Mouse (Mus musculus) CH12.LX (cell line): ENCODE measurements around the gene Gucy2c. TPM values are rescaled to one million over a fixed set of nuclear protein-coding genes. Genes with fewer than 3 reads are reported as not detected.

Experiments used
- DNase-seq: peaks from one replicate; pipeline ENCODE4 v3.0.0-alpha.2; 2013; ENCODE audit errors: extremely low read depth
- H3K27ac ChIP-seq: 2 replicates; pipeline ENCODE4 v1.5.1; 2012; ENCODE audit warnings: low read depth, mild to moderate bottlenecking, control low read depth, moderate library complexity; ENCODE audit not compliant: insufficient read depth
- H3K27me3 ChIP-seq: replicated peaks from 2 replicates; pipeline ENCODE3; 2012; ENCODE audit warnings: inconsistent platforms
- H3K36me3 ChIP-seq, 2 experiments: replicated peaks in 1 of 2; 2 replicates each; pipeline versions ENCODE3 to v1.6.1; 2012; ENCODE audit warnings: inconsistent platforms in 1 of 2, low read length in 1 of 2, mild to moderate bottlenecking in 1 of 2, mixed read lengths in 1 of 2, moderate library complexity in 1 of 2; ENCODE audit not compliant: control insufficient read depth in 1 of 2, insufficient read depth in 1 of 2
- H3K4me1 ChIP-seq, 2 experiments: 2 replicates each; pipeline ENCODE4 v1.6.1; 2012; ENCODE audit warnings: inconsistent platforms in 1 of 2, moderate library complexity in 1 of 2; ENCODE audit not compliant: insufficient read depth in 2 of 2, control insufficient read depth in 1 of 2
- H3K4me2 ChIP-seq: 2 replicates; pipeline ENCODE4 v1.6.1; 2012; ENCODE audit warnings: low read depth, mild to moderate bottlenecking, control low read depth; ENCODE audit not compliant: poor library complexity, insufficient read depth, severe bottlenecking
- H3K4me3 ChIP-seq, 3 experiments: fragments of 150-350 bp in 1 of 3; sonication (generic) in 1 of 3; replicated peaks in 1 of 3; 2 replicates each; pipeline versions ENCODE3 to v1.5.1; 2011 to 2012; ENCODE audit warnings: low read depth in 2 of 3, low read length in 2 of 3, mild to moderate bottlenecking in 2 of 3, moderate library complexity in 2 of 3, control low read depth in 1 of 3, improper control_type of control experiment in 1 of 3, inconsistent platforms in 1 of 3, mixed read lengths in 1 of 3; ENCODE audit not compliant: poor library complexity in 1 of 3
- H3K79me2 ChIP-seq: replicated peaks from 2 replicates; pipeline ENCODE4 v1.6.1; 2012; ENCODE audit warnings: mild to moderate bottlenecking, moderate library complexity; ENCODE audit not compliant: control insufficient read depth, poor library complexity, insufficient read depth, severe bottlenecking; ENCODE audit errors: extremely low read depth
- H3K9ac ChIP-seq: 2 replicates; pipeline ENCODE4 v1.6.1; 2012; ENCODE audit warnings: low read depth, mild to moderate bottlenecking, control low read depth, moderate library complexity; ENCODE audit not compliant: insufficient read depth
- H3K9me3 ChIP-seq: replicated peaks from 2 replicates; pipeline ENCODE3; 2012; ENCODE audit warnings: low read length, inconsistent platforms, mixed read lengths
- BHLHE40 ChIP-seq: IDR thresholded peaks from 2 replicates; pipeline ENCODE4 v1.6.1; 2011; ENCODE audit warnings: mild to moderate bottlenecking, low read depth, low read length, improper control_type of control experiment
- E2F4 ChIP-seq: IDR thresholded peaks from 2 replicates; pipeline ENCODE4 v1.6.1; 2011; ENCODE audit warnings: low read depth, low read length, improper control_type of control experiment; ENCODE audit not compliant: insufficient replicate concordance
- ELF1 ChIP-seq: IDR thresholded peaks from 2 replicates; pipeline ENCODE4 v1.6.1; 2014; ENCODE audit warnings: low read depth, mild to moderate bottlenecking, inconsistent platforms, low read length, improper control_type of control experiment
- ETS1 ChIP-seq: conservative IDR thresholded peaks from 2 replicates; pipeline ENCODE4 v1.6.1; 2012; ENCODE audit warnings: low read depth, mild to moderate bottlenecking, inconsistent platforms, low read length, improper control_type of control experiment, moderate library complexity
- HCFC1 ChIP-seq: IDR thresholded peaks from 2 replicates; pipeline ENCODE4 v1.6.1; 2012; ENCODE audit warnings: low read depth, mild to moderate bottlenecking, inconsistent platforms, low read length, improper control_type of control experiment
- MAX ChIP-seq: IDR thresholded peaks from 2 replicates; pipeline ENCODE4 v1.6.1; 2011; ENCODE audit warnings: low read length, improper control_type of control experiment
- MEF2A ChIP-seq: IDR thresholded peaks from 2 replicates; pipeline ENCODE4 v1.6.1; 2014; ENCODE audit warnings: low read depth, mild to moderate bottlenecking, inconsistent platforms, low read length, improper control_type of control experiment, borderline replicate concordance
- MXI1 ChIP-seq: IDR thresholded peaks from 2 replicates; pipeline ENCODE4 v1.6.1; 2011; ENCODE audit warnings: mild to moderate bottlenecking, low read depth, low read length, improper control_type of control experiment
- NELFE ChIP-seq: IDR thresholded peaks from 2 replicates; pipeline ENCODE4 v1.6.1; 2011; ENCODE audit warnings: low read depth, low read length, improper control_type of control experiment
- PAX5 ChIP-seq: IDR thresholded peaks from 2 replicates; pipeline ENCODE4 v1.6.1; 2012; ENCODE audit warnings: low read length, inconsistent platforms, mixed read lengths
- RAD21 ChIP-seq: IDR thresholded peaks from 2 replicates; pipeline ENCODE4 v1.6.1; 2011; ENCODE audit warnings: low read depth, mild to moderate bottlenecking, low read length, improper control_type of control experiment, moderate library complexity
- RCOR1 ChIP-seq: conservative IDR thresholded peaks from 2 replicates; pipeline ENCODE4 v1.6.1; 2012; ENCODE audit warnings: low read depth, mild to moderate bottlenecking, inconsistent platforms, low read length, improper control_type of control experiment
- SMC3 ChIP-seq: IDR thresholded peaks from 2 replicates; pipeline ENCODE4 v1.6.1; 2011; ENCODE audit warnings: low read depth, low read length, improper control_type of control experiment
- TBP ChIP-seq: conservative IDR thresholded peaks from 2 replicates; pipeline ENCODE4 v1.6.1; 2011; ENCODE audit warnings: low read depth, low read length, improper control_type of control experiment
- UBTF ChIP-seq: IDR thresholded peaks from 2 replicates; pipeline ENCODE4 v1.6.1; 2012; ENCODE audit warnings: low read depth, mild to moderate bottlenecking, inconsistent platforms, low read length, improper control_type of control experiment, moderate library complexity
- USF1 ChIP-seq: IDR thresholded peaks from 2 replicates; pipeline ENCODE4 v1.6.1; 2014; ENCODE audit warnings: low read depth, mild to moderate bottlenecking, inconsistent platforms, low read length, improper control_type of control experiment
- ZC3H11A ChIP-seq: IDR thresholded peaks from 2 replicates; pipeline ENCODE4 v1.6.1; 2012; ENCODE audit warnings: low read depth, mild to moderate bottlenecking, inconsistent platforms, low read length, improper control_type of control experiment
- ZMIZ1 ChIP-seq: IDR thresholded peaks from 2 replicates; pipeline ENCODE4 v1.6.1; 2012; ENCODE audit warnings: low read depth, mild to moderate bottlenecking, inconsistent platforms, low read length, improper control_type of control experiment
- dilution Hi-C: fragments of 300-500 bp; cut with MboI; formaldehyde crosslinking; loops from 2 replicates; pipeline ENCODE4 v1.14.3; 2020; ENCODE audit warnings: low sequenced_read_pairs; ENCODE audit not compliant: extremely low pct_unique_long_range_greater_than_20kb, extremely low pct_ligation_motif_present
- in situ Hi-C: fragments of 300-500 bp; cut with MboI; formaldehyde crosslinking; loops from 3 replicates; pipeline ENCODE4 v1.14.3; 2019; ENCODE audit warnings: low sequenced_read_pairs, low pct_ligation_motif_present, low pct_unique_long_range_greater_than_20kb, mixed read lengths
- polyA plus RNA-seq: library from polyadenylated mRNA; unstranded; fragments of >175 nt; gene quantifications from 2 replicates; pipeline ENCODE4 v1.2.1, GENCODE M21; 2012; ENCODE audit warnings: low read depth; ENCODE audit not compliant: insufficient read length
- total RNA-seq, 2 experiments: library from RNA; depleted of rRNA; stranded (reverse); fragments of 300-350 nt in 1 of 2; fragments of >200 nt in 1 of 2; gene quantifications; 2 replicates each; pipeline ENCODE4 v1.2.3; 2012 to 2014

Gucy2c gene
- total and polyA plus RNA-seq, 3 experiments = 0.08 to 0.13 (median 0.10) TPM

GRCm38 (mm10) chr6:136728144-136728543 is 53.4 kb downstream of the Gucy2c start:
- in situ Hi-C loops = no loop called here
- Histone ChIP-seq H3K4me2 (no peak overlapping the region), H3K27me3 (no peaks in the 10 kb centered on the region), H3K79me2 (no peaks in the 10 kb centered on the region), H3K27ac (no peak overlapping the region), H3K36me3 (no peaks in the 10 kb centered on the region), H3K4me3 (no peak overlapping the region), H3K4me1 (peaks cover 3 to 15% of the 10 kb centered on the region in 2 experiments), H3K9me3 (no peaks in the 10 kb centered on the region), H3K9ac (no peak overlapping the region)
- dilution Hi-C loops = no loop called here
- DNase-seq = no peak
- TF ChIP-seq ELF1 (no peak), BHLHE40 (peak; percentile 42; the same call in 1 of the 2 replicates)

GRCm38 (mm10) chr6:136723171-136723570 is 58.4 kb downstream of the Gucy2c start:
- H3K4me2 ChIP-seq = no peak overlapping the region
- dilution Hi-C loops = no loop called here
- no peaks in the 10 kb centered on the region for H3K36me3 ChIP-seq
- no peak for TF ChIP-seq SMC3
- no peak for TF ChIP-seq USF1
- TF ChIP-seq MEF2A = no peak
- TF ChIP-seq PAX5 = no peak
- TF ChIP-seq RAD21 = no peak
- TF ChIP-seq ZMIZ1 = no peak
- no peak for TF ChIP-seq UBTF
- no peak for TF ChIP-seq TBP
- no peak for TF ChIP-seq MAX
- no peak for TF ChIP-seq HCFC1
- TF ChIP-seq NELFE = no peak
- no peak for TF ChIP-seq ETS1
- no peak for TF ChIP-seq MXI1
- no peak for TF ChIP-seq E2F4
- no peak for TF ChIP-seq ZC3H11A
- TF ChIP-seq RCOR1 = no peak
- H3K9ac ChIP-seq = no peak overlapping the region
- DNase-seq = no peak
- no peak overlapping the region for H3K27ac ChIP-seq
- H3K4me3 ChIP-seq = no peak overlapping the region
- H3K79me2 ChIP-seq = no peaks in the 10 kb centered on the region
- no peaks in the 10 kb centered on the region for H3K9me3 ChIP-seq
- in situ Hi-C loops = loop anchor here (25.0 kb wide), 1 partner anchor 286 kb away; no protein-coding TSS in a partner anchor
- no peaks in the 10 kb centered on the region for H3K27me3 ChIP-seq
- H3K4me1 ChIP-seq = peaks cover 8 to 19% of the 10 kb centered on the region in 2 experiments
